Mouse (Mus musculus) embryonic fibroblast, embryonic 13.5 days (primary cell): ENCODE results near the gene Gm9758. TPM values are rescaled to one million over a fixed set of nuclear protein-coding genes. Genes with fewer than 3 reads are reported as not detected.
"Not testable (repeated sequence)": the region's sequence is repeated elsewhere in the genome, so short reads cannot be mapped to it uniquely, and the experiment has no call there.

ENCODE experiments used
- H3K27ac ChIP-seq: 2 replicates; pipeline ENCODE4 v1.5.1; 2012; ENCODE audit warnings: low read length, control low read depth, inconsistent platforms; ENCODE audit not compliant: insufficient read depth
- H3K4me1 ChIP-seq: 2 replicates; pipeline ENCODE4 v1.6.1; 2011; ENCODE audit warnings: low read length; ENCODE audit not compliant: control insufficient read depth, insufficient read depth
- H3K4me3 ChIP-seq: 2 replicates; pipeline ENCODE4 v1.5.1; 2011; ENCODE audit warnings: mild to moderate bottlenecking, control low read depth, low read length; ENCODE audit not compliant: insufficient read depth
- CTCF ChIP-seq: IDR thresholded peaks from 2 replicates; pipeline ENCODE4 v1.5.1; 2011; ENCODE audit warnings: mild to moderate bottlenecking, control low read depth, low read length, moderate library complexity, borderline replicate concordance; ENCODE audit not compliant: insufficient read depth
- POLR2A ChIP-seq: IDR thresholded peaks from 2 replicates; pipeline ENCODE4 v1.6.1; 2011; ENCODE audit warnings: low read depth, mild to moderate bottlenecking, control low read depth, low read length, moderate library complexity
- polyA plus RNA-seq: library from polyadenylated mRNA; stranded (reverse); fragments of >200 nt; gene quantifications from 2 replicates; pipeline ENCODE4 v1.2.4, GENCODE M21; 2011; ENCODE audit warnings: low read depth; ENCODE audit not compliant: missing spikeins, insufficient read length

Gene Gm9758
- polyA plus RNA-seq, 1 experiment = not detected

- no peak overlapping the region for H3K27ac ChIP-seq
- TF ChIP-seq CTCF (no peak), POLR2A (no peak)
Observed at GRCm38 (mm10) chr5:14892242-14892641, 22.5 kb downstream of the Gm9758 start.

GRCm38 (mm10) chr5:14885291-14885690 lies 29.4 kb downstream of the Gm9758 start:
- not testable (repeated sequence) for H3K4me1 ChIP-seq, H3K27ac ChIP-seq, H3K4me3 ChIP-seq

More at GRCm38 (mm10) chr5:14892242-14892641, 22.5 kb downstream of the Gm9758 start:
- Histone ChIP-seq H3K4me1 (no peaks in the 10 kb centered on the region), H3K4me3 (no peak overlapping the region)

Other genes with a start within 250 kb of the Gm9758 start
- gene Speer4e, start 23.5 kb upstream of the Gm9758 start, polyA plus RNA-seq = not detected in 2 replicates
- gene Gm10354, start 64.0 kb upstream of the Gm9758 start, polyA plus RNA-seq = not detected in 2 replicates
- not detected in 2 replicates for gene Gm17019, start 118.1 kb upstream of the Gm9758 start, polyA plus RNA-seq